Mouse (Mus musculus): ENCODE data around the gene Sik1. TPM values are rescaled to one million over a fixed set of nuclear protein-coding genes. Genes with fewer than 3 reads are reported as not detected.

Gene Sik1
- total RNA-seq, 2 experiments from 2014 or later = 10.9 to 15.1 TPM

DNA sequence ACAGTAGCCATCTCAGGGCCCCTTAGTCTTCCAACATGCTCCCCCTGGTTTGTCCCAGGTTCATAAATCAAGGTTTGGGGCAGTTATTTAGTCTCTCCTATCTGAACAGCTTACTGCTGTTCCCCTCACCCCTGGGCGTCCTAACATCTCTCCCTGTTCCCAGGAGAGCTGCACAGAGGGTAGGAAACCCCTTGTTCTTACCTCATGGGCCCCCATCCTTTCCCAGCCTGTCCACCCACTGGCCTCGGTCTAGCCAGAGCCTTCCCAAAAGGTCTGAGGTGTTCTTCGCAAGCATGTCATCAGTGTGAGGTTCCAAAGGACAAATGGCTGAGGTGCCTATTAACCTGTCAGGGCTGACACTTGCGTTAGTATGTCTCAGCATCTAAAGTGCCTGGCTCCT, 1.6 kb upstream of the Sik1 start:
- ATAC-seq (replicated peaks; ENCODE audit: poor library complexity) = no peak

GRCm38 (mm10) chr17:31856519-31857160, 1.0 kb upstream of the Sik1 start:
- ATAC-seq (replicated peaks; ENCODE audit: poor library complexity) = peak; percentile 46

DNA sequence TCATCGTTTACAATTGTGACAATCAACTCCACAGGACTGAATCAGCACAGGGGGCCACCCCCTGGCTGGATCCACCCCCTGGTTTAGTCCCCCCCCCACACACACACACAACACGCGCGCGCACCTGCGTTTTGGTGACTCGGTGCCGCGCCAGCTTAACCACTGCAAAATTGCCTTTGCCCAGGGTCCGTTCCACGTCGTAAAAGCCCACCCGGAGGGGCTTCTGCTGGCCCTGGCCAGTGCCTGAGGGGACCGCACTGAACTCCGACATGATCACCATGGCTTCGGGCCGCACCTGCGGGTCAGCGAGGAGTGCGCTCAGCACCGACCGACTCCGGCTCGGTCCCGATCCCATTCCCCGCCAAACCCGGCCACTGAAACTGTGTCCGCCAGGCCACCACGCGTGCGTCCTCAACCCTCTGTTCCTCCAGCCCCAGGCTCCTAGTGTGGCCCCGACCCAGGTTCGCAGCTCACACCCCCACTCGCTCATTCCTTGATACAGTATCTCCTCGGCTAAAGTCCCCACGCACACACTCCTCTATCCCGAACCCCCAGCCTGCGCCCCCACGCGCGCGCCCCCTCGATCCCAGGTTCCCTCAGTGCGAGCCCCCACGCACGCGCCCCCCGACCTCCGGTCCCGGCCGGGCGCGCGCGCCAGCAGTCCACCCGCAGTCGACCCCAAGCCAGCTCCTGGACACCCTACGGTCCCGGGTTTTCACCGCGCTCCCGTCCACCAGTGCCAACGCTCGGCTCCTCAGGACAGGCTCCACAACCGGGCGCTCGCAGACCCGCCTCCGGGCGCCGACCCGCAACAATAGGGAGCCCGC, 621 bp downstream of the Sik1 start:
- ATAC-seq (replicated peaks; ENCODE audit: poor library complexity) = peak; percentile 13

GRCm38 (mm10) chr17:31853448-31854188, 2.0 kb downstream of the Sik1 start:
- ATAC-seq (replicated peaks; ENCODE audit: poor library complexity) = 0 out of 2 replicates have a peak, but pooled peaks have one; percentile 1

DNA sequence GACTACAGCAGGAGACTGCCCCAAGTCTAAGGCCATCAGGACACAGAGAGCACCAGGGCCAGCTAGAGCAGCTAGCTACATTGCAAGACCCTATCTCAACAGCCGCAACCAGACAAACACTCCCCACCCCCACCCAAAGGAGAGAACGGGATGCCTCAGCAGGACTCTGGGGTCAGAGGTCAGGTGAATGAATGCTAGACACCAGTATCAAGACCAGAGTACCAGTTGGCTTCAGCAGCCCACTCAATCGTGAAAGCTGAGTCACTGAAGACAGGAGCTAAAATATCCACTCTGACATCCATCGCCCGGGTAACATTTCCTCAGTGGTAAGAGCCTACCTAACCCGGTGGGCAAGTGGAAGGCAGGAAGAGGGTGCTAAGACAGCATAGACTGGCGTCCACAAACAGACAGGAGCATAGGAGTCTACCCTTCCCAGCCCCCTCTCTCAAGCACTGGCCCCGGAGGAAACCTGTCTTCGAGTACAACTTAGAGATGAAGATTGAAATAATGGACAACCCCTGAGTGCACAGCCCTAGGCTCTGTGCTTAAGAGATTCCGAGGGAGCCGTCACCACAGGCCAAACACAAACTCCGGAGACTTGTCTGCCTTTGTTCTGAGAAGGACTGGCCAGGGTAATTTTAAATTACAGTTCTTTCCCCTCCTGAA, 2.7 kb downstream of the Sik1 start:
- ATAC-seq (replicated peaks; ENCODE audit: poor library complexity) = no peak

DNA sequence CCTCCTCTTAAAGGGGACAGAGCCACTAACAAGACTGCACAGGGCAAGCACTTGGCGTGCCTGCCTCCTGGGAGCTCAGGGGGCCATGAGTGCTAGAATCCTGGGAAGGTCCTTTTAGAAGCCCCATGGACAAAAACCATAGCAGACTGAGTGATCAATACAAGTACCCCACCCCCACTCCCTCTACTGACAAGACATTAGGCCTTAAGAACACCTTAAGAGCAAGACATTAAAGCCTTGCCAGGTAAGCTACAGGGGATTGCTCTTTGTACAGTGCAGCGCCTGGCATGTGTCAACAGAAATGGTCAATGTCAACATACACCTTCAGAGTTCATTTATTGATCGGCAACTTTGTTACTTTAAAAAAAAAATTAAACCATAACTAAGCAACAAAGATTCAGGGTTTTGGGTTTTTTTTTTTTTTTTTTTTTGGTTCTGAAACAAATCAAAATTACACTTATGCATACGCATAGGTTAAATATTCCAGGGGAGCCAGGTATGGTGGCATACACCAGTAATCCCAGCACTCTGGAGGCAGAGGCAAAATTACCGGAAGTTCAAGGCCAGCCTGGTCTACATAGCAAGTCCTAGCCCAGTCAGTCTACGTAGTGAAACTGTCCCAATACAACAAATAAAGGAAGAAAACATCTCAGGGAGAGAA, 3.7 kb downstream of the Sik1 start:
- ATAC-seq (replicated peaks; ENCODE audit: poor library complexity) = no peak

- no peak for ATAC-seq (replicated peaks; ENCODE audit: poor library complexity)
These were observed 5.1 kb downstream of the Sik1 start for GRCm38 (mm10) chr17:31850457-31850980.

GRCm38 (mm10) chr17:31846970-31847369, 8.6 kb downstream of the Sik1 start:
- no peak for ATAC-seq (replicated peaks; ENCODE audit: poor library complexity)

DNA sequence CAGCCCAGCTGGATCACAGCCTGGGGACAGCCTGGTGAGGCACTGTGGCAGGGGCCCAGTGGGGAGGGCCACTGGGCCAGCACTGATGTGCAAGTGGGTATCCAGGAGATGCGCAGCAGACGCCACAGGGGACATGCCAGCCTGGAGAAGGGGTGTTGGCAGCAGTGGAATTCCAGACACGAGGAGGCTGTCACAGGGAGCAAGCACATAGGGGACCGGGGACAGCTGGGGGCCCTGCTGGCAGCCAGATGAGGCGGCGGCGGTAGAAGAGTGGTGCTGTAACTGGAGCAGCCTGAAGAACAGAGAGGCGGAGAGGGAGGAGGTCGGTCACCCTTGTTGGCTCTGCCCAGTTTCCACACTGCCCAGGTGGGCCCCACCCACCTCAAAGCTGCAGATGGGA, 9.3 kb downstream of the Sik1 start:
- no peak for ATAC-seq (replicated peaks; ENCODE audit: poor library complexity)

DNA sequence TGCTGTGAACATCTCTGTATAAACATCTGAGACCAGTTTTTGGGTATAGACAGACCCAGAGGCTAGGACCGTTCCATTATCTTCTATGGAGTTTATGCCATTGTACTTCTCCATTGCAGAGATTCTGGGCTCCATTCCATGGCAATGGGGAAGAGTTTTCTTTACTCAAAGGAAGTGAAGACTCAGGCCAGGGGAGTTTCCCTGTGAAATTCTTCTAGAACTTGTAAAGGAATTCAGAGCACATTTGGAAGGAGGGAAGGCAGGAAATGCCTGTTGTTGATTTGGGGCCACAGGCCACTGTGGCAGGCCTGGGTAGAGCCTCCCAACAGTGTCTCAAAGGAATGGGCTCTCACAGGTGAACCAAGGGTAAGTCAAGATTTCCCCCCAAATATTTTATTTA, 11.7 kb downstream of the Sik1 start:
- no peak for ATAC-seq (replicated peaks; ENCODE audit: poor library complexity)

DNA sequence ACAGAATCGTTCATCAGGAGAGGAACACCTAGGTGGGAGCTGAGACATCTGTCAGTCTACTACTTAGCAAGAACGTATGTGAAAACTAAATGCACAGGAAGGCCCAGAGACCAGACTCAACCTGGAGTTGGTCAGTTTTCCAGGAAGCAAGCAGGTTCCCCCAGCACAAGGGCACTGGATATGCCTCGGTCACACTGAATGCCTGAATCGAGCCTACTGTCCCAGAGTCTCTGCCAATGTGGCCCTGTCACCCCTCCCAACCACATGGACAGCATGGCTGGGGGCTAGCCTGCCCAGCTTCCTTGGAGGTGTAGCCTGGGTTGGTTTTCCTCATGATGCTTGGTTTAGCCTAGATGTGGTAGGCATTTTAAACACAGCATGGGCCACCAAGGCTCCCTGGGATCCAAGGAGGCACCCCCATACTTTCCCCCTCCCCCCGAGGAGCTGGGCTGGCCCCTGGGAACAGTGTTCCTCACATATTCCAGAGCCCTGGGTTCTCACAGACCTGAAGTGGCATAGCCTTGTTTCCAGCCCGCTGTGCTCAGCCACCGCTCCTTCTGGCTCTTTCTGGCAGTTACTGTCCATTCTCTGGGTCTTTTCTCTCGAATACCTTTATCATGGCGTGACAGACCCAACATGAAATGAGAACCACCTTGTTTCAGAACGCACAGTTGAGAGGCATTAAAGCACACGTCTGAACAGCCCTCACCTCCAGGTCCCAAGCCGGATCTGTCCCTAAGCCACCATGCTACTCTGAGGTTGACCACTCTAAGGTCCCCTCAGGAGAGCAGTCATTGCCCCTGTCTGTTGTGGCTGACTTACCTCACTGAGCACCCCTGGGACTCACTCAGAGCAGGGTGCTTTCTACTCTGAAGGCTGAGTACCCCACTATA, 12.4 kb downstream of the Sik1 start:
- no peak for ATAC-seq (replicated peaks; ENCODE audit: poor library complexity)

GRCm38 (mm10) chr17:31841842-31842611, 13.6 kb downstream of the Sik1 start:
- no peak for ATAC-seq (replicated peaks; ENCODE audit: poor library complexity)

- peak; percentile 47 for ATAC-seq (replicated peaks; ENCODE audit: poor library complexity)
These were observed 14.2 kb downstream of the Sik1 start for GRCm38 (mm10) chr17:31841453-31841841.

- ATAC-seq (replicated peaks; ENCODE audit: poor library complexity) = peak; percentile 36
These were observed 15.1 kb downstream of the Sik1 start for GRCm38 (mm10) chr17:31840423-31841003.

DNA sequence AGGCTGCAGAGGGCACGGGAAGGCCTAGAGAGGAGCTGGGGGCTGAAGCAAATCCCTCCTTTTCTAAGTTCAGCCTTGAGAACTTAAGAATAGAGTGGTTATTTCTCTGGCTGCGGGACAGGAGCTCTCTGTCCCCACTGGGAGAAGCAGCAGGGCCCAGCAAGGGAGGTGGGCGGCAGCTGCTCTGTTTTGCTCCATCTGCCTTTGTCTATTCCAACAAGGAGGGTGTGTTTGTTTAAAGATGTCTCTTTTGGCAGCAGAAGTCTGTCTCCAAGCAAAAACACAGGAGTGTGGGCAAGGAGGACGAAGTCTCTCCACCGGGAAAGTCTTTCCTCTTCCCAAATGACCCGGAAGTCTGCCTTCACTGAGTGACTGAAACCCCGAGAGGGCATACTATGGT, 18.8 kb downstream of the Sik1 start:
- no peak for ATAC-seq (replicated peaks; ENCODE audit: poor library complexity)

GRCm38 (mm10) chr17:31836264-31836607, 19.4 kb downstream of the Sik1 start:
- ATAC-seq (replicated peaks; ENCODE audit: poor library complexity) = no peak

DNA sequence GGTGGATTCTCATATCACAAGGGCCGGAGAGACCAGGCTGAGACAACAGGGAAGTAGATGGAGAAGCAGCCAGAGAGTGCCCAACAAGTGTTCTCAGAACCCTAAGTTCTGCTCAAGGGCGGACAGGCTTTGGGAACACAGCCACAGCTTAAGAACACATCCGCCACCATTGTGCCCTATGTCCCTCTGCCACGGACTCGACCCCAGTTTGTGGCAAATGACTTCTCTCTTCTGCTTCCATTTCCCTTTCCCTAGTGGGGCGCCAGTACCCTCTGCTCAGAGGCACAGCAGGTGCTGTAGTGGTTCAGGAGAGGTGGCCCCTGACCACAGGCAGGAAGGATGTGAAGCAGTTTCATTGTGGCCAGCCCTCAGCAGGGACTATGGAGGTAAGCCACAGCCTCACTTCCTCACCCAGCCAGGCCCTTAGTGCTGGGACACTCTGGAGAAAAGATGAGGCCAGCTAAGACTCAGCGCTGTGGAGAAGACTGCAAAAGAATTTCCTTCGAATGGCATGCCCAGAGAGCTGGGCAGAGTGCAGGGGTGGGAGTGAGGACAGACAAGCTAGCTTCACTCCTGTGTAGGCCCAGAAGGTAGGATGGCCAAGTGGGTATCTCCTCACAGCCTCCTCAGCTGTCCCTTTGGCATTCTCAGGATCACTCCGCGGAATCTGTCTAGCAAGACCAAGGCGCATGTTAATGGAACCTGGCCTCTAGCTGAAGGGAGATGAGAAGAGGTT, 19.9 kb downstream of the Sik1 start:
- peak; percentile 85 for ATAC-seq (replicated peaks; ENCODE audit: poor library complexity)

All from megakaryocyte progenitor cell, adult 5-6 weeks (primary cell).